Mouse (Mus musculus) NIH3T3 (cell line): ENCODE results near the gene Fhit.
A peak's percentile ranks its signal among the peaks of the same experiment; 100 is the strongest.

Experiments
- DNase-seq: peaks from one replicate; pipeline ENCODE4 v3.0.0-alpha.2; 2012; ENCODE audit warnings: low read depth

The Fhit gene

GRCm38 (mm10) chr14:10129088-10129487 lies 1032.7 kb downstream of the Fhit start:
- DNase-seq: no peak

DNA sequence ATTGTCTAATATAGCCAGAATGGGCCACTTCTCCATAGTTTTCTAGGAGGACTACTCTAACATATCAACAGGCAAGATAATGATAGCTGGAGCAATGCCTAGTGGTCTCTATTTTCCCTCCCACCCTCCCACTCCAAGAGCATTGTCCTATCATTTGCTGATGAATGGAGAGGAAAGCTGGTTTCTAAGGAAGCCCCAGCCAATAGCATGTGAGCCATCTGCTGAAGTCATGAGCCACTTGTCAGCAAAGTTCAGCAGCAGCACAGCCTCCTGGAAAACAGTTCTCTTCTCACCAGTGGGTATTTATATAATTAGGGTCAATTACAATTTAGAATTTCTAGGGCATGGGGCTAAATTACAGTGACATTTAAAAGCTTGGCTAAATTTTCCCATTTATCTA lies 1035.3 kb downstream of the Fhit start:
- no peak for DNase-seq

DNA sequence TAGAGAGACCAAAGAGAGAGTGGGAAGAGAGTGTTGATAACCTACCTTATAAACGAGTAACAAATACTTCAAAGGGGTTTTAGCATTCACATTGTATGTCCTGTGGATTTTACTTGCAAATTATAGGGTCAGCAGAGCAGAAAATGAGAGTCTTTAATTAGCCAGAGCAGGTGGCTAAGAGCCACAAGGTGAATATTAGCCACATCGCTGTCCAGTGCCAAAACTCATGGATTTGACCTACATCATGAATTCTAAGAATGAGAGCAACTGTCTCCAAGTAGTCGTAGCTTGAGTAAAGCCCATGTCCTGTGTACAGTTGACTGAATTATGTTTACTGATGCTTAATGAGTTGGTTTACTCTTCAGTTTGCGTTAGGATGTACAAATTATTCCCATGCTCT lies 1039.7 kb downstream of the Fhit start:
- DNase-seq: no peak

DNA sequence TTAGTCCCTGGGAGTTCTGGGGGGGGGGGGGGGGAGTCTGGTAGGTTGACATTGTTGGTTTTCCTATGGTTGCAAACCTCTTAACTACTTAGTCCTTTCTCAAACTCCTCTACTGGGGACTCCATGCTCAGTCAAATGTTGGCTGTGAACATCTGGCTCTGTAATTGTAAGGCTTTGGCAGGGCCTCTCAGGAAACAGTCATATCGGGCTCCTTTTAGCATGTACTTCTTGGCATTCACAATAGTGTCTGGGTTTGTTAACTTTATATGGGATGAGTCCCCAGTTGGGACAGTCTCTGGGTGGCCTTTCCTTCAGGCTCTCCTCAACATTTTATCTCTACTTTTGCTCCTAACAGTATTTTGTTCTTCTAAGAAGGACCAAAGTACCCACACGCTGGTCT lies 1065.6 kb downstream of the Fhit start:
- DNase-seq: no peak

GRCm38 (mm10) chr14:10079062-10079461 lies 1082.8 kb downstream of the Fhit start:
- no peak for DNase-seq

GRCm38 (mm10) chr14:10049947-10050346 lies 1111.9 kb downstream of the Fhit start:
- no peak for DNase-seq

DNA sequence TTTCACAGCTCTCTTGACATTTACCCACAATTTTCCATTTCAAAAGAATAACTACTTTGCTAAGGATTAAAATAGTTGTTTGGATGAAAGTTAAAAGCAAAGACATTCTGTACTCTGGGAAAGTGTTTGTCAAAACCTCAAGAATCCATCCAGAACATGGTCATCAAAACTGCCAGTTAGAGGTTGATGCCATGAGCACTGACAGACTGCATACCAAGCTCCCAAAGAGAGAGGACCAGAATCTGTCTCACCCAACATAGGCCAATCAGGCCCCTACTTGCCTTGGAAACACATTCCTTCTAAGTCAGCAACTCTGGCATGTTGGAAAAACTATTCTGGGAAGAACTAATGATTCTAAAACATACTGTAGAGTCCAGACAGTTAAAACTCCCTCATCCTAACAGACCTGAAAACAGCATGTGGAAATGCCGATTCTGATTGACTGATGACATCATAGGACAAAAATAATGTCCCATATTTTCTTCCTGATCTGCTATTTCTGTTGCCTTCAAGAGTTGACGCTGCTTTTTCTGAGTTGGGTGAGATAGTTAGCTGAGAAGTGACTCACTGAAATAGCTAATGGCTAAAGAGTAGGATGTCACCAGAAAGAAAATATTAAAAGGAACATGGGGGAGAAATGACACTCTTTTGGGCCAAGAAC lies 1114.6 kb downstream of the Fhit start:
- DNase-seq: no peak

GRCm38 (mm10) chr14:10046336-10047122 lies 1115.3 kb downstream of the Fhit start:
- no peak for DNase-seq

DNA sequence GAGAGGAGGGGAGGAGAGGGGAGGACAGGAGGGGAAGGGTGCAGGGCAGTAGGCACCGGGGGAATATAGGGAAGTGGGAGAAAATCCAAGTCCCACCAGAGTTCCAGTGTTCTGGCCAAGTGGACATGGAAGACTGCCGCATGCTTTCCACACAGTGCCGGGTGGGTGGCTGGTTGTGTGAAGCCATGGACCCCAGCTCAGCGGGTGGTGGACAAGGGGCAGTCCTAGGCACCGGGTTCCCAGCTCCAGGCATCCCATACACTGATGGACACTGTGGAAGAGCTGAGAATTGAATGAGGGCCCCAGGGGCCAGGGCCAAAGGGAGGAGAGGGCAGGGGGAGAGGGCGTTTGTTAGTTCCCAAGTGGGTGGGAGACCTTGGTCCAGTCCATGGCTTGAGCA lies 1123.8 kb downstream of the Fhit start:
- DNase-seq: no peak

DNA sequence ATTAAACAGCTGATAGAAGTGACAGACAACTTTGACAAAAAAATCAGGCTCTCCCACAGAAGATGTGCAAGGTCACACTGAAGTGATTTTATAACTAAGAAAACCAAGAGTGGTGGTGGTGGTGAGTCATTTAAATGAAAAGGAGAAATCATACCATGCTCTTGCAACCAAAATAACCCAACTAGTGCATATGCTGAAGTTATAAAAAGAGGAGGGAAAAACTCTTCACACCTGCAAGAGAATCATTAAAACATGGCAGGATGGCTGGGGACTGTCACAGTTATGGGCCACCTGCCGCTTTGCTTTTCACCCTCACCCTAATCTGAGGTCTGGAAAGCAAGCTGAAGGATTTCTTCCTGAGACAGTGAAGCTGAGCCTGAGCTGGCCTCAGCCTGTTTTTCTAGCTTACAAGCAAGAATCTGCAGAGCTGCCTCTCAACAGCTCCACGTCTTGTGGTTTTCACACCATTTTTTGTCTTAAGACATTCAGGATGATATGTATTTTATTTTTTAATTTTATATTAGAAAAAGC lies 1125.1 kb downstream of the Fhit start:
- no peak for DNase-seq

GRCm38 (mm10) chr14:10035682-10036081 lies 1126.2 kb downstream of the Fhit start:
- DNase-seq: no peak

DNA sequence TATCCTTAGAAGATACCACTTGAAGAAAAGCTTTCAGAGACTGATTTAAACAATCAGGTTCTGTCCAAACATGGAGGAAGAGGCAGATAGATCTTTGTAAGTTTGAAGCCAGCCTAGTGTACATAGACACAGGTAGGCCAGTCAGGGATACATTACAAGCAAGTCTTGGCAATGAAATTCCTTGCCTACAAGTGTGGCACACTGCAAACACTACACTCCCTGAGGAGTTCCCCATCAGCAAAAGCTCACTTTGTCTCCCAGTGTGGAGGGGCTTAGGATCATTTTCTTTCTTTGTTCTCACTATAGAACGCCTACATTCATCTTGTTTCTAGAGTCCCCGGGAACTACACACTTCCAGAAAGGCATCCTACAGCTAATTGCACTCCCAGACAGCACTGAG lies 1126.6 kb downstream of the Fhit start:
- no peak for DNase-seq

DNA sequence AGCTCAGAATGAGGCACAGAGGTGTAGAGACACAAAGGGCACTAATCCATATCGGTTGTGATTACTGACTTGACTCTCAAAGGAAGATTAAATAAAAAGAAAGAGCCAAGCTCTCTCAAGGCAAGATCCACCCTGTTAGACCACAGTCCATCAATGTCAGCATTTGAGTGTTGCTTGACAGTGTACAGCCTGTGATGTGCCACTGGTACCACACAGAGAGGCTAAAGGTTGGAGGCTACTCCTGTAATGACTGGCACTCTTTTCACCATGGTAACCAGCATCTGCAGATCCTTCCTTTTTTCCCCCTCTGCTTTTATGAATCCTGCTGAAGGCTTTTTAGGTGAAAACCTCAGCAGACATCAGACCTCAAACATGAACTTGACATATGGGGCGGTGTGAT lies 1138.5 kb downstream of the Fhit start:
- no peak for DNase-seq

DNA sequence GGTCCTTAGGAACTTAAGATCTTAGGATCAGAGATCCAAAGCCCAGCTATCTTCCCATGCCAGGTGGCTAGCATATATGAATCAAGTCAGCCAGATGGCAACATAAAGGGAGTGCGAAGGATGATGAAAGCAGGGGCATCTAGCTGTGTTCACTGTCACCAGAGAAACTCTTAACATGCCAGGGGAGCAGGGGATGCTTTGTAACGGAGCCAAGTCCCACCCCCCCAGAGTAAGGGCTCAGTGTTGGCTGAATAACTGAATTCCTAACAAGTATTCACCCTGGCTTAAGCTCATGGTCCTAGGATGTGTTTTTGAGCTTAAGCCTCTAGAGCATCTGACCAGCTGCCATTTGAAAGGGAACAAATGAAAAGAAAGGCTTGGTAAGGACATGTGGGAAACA lies 1139.5 kb downstream of the Fhit start:
- no peak for DNase-seq

GRCm38 (mm10) chr14:10020400-10021140 lies 1141.3 kb downstream of the Fhit start:
- peak; percentile 11 for DNase-seq

DNA sequence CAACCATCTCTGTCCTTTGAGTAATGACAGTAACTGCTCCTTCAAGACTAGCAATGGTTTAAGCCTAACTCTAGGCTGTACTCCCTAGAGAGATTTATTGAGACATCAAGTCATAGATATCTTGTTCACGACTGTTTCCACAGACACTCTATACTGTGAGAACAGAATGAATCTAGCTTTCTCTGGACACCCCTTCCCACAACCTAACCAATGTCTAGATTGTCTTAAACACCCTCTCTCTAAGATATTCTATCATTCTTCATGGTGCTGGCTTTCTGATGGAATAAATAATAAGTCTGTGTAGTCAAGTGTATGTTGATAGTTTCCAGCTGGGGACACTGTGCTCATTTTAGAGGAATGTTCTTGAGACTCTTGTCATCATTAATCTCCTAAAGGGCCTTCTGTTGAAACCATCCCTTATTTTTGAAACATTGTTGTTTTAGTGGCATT lies 1148.0 kb downstream of the Fhit start:
- DNase-seq: no peak

DNA sequence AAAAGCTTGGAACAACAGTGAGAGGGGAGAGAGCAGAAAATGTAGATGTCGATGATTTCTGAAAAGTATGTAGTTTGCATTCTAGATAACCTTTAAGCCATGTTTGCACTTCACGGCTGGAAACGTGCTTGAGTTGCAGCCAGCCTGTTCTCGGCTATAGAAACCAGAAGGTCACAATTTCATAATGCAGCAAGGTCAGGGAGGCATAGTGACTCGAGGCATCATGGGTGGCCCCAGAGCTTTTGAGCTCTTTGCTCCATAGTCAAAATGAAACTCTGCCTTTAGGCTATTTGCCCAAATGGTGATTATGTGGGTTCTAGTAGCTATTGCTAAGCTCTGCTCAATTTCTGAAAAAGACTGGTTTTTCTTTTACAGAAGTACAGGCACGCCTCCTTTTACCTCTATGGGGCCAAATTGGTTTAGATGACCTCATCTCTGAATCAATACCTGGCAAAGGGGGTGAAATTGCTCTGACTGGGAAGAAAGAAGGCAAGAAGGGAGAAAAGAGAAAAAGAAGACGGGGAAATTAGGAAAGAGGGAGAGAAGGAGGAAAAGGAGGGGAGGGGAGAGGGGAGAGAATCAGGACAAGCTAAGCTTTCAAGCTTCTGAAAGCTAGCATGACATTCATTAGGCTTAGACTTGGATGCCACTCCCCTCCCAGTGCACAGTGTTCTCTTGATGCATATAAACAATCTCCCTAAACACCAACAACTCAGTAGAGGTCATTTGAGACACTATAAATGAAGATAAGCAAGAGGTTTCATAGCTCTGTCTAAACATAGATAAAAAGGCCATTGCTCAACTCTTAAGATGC lies 1148.6 kb downstream of the Fhit start:
- DNase-seq: no peak

GRCm38 (mm10) chr14:10006278-10006677 lies 1155.6 kb downstream of the Fhit start:
- no peak for DNase-seq

DNA sequence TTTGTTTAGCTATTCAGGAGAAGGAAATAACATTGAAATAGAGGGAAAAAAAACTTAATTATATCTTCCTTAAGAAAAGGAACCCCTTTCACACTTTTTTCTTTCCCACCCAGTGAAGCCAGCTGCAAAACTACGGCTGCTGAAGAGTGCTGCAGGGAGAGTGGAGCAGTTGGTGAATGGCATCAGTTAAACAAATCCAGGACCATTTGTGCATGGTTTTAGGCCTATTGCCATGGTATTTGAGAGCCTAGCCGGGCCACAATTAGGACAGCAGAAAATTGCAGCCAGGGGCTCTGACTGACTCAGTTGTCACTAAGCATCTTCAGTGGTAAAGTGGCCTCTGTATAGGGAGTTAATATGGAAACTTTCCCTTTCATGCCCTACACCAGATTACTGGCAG lies 1158.0 kb downstream of the Fhit start:
- no peak for DNase-seq

- no peak for DNase-seq
These were observed 1171.2 kb downstream of the Fhit start for GRCm38 (mm10) chr14:9990677-9991076.

- no peak for DNase-seq
These were observed 1184.8 kb downstream of the Fhit start for GRCm38 (mm10) chr14:9976934-9977510.
